Mouse (Mus musculus) heart, postnatal 36 days (tissue): ENCODE results near the gene Amer3. TPM values are rescaled to one million over a fixed set of nuclear protein-coding genes. Genes with fewer than 3 reads are reported as not detected.
A peak's percentile ranks its signal among the peaks of the same experiment; 100 is the strongest.
"Not testable (repeated sequence)": the region's sequence is repeated elsewhere in the genome, so short reads cannot be mapped to it uniquely, and the experiment has no call there.

Source experiments
- DNase-seq, 2 experiments: peaks; one replicate each; pipeline ENCODE4 v3.0.0; 2021 to 2022
- intact Hi-C: fragments of 180-260 bp; cut with DNase I; formaldehyde crosslinking; loops from one replicate; pipeline ENCODE4 v1.15.1; 2025
- total RNA-seq, 2 experiments: library from RNA; stranded (reverse); gene quantifications; 2 replicates each; pipeline ENCODE4 v1.2.3; 2021

The Amer3 gene
- not detected for total RNA-seq

- peak; percentile 57 to 64 for DNase-seq
- intact Hi-C loops: no loop called here
These were observed at the start of gene Amer3 for GRCm38 (mm10) chr1:34578851-34579781. Gene Amer3, plus strand, starts transcription at chr1:34579657.

- intact Hi-C loops: not testable (repeated sequence)
These were observed 44.9 kb upstream of the Amer3 start for GRCm38 (mm10) chr1:34534574-34534973.

GRCm38 (mm10) chr1:34535043-34535698 lies 44.3 kb upstream of the Amer3 start, which contains the start of gene Cfc1:
Gene Cfc1, plus strand, starts transcription at chr1:34535648.
- DNase-seq, intact Hi-C loops: not testable (repeated sequence)

More at GRCm38 (mm10) chr1:34534574-34534973, 44.9 kb upstream of the Amer3 start:
- DNase-seq: not testable (repeated sequence)

GRCm38 (mm10) chr1:34536291-34536766 lies 43.1 kb upstream of the Amer3 start:
- no peak for DNase-seq
- intact Hi-C loops: no loop called here

GRCm38 (mm10) chr1:34536767-34537485 lies 42.5 kb upstream of the Amer3 start:
- intact Hi-C loops: no loop called here
- DNase-seq: no peak

- intact Hi-C loops: no loop called here
- no peak for DNase-seq
These were observed 32.4 kb upstream of the Amer3 start for GRCm38 (mm10) chr1:34547074-34547473.

- no peak for DNase-seq
- intact Hi-C loops: no loop called here
These were observed 25.8 kb upstream of the Amer3 start for GRCm38 (mm10) chr1:34553690-34554089.

- intact Hi-C loops: no loop called here
- DNase-seq: no peak
These were observed 25.2 kb upstream of the Amer3 start for GRCm38 (mm10) chr1:34554275-34554674.

GRCm38 (mm10) chr1:34560843-34561242 lies 18.6 kb upstream of the Amer3 start, which contains the start of gene Prss40:
Gene Prss40, minus strand, starts transcription at chr1:34560943.
- no peak for DNase-seq
- intact Hi-C loops: no loop called here

- intact Hi-C loops: no loop called here
- DNase-seq: no peak
These were observed 14.9 kb upstream of the Amer3 start for GRCm38 (mm10) chr1:34564383-34565045.

- intact Hi-C loops: no loop called here
- DNase-seq: no peak
These were observed 11.3 kb upstream of the Amer3 start for GRCm38 (mm10) chr1:34568120-34568519.

- intact Hi-C loops: no loop called here
- DNase-seq: no peak
These were observed 9.6 kb upstream of the Amer3 start for GRCm38 (mm10) chr1:34569876-34570275.

- intact Hi-C loops: no loop called here
- no peak for DNase-seq
These were observed 8.0 kb upstream of the Amer3 start for GRCm38 (mm10) chr1:34571431-34571830.

GRCm38 (mm10) chr1:34573221-34573620 lies 6.2 kb upstream of the Amer3 start:
- intact Hi-C loops: no loop called here
- DNase-seq: no peak

GRCm38 (mm10) chr1:34579782-34580356 lies 412 bp downstream of the Amer3 start:
- intact Hi-C loops: no loop called here
- no peak for DNase-seq

GRCm38 (mm10) chr1:34582218-34582617 lies 2.8 kb downstream of the Amer3 start:
- DNase-seq: no peak
- intact Hi-C loops: no loop called here

GRCm38 (mm10) chr1:34583821-34584263 lies 4.4 kb downstream of the Amer3 start:
- no peak for DNase-seq
- intact Hi-C loops: no loop called here

GRCm38 (mm10) chr1:34584736-34585135 lies 5.3 kb downstream of the Amer3 start:
- no peak for DNase-seq
- intact Hi-C loops: no loop called here

- intact Hi-C loops: no loop called here
- no peak for DNase-seq
These were observed 8.0 kb downstream of the Amer3 start for GRCm38 (mm10) chr1:34587298-34588096.
